Mouse (Mus musculus) induced T-regulatory cell, adult 2 months (primary cell): Measurements from ENCODE around the gene Slc35e2.

Experiments used
- DNase-seq: peaks from one replicate; pipeline ENCODE4 v3.0.0-alpha.2; 2012; ENCODE audit warnings: low read depth

Slc35e2 gene

GRCm38 (mm10) chr4:155577132-155577531, 24.1 kb upstream of the Slc35e2 start:
- DNase-seq: no peak

DNA sequence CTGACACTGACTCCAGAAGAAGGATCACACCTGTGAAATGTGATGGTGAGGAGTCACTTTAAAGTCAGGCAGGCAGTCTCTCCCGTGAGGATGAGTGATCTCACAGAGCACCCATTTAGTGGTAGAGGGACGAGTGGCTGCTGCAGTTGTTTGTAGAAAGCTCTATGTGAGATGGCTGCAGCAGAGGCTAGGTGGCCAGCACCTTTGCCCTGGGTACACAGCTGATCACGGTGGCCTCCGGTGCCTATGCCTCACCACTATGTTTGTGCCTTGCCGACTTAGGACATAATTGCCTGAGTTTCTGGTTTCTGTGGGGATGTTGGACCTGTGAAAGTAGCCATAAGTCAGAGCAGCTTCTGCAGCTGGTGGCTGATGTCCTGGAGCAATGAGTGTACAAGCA, 23.5 kb upstream of the Slc35e2 start:
- DNase-seq: no peak

DNA sequence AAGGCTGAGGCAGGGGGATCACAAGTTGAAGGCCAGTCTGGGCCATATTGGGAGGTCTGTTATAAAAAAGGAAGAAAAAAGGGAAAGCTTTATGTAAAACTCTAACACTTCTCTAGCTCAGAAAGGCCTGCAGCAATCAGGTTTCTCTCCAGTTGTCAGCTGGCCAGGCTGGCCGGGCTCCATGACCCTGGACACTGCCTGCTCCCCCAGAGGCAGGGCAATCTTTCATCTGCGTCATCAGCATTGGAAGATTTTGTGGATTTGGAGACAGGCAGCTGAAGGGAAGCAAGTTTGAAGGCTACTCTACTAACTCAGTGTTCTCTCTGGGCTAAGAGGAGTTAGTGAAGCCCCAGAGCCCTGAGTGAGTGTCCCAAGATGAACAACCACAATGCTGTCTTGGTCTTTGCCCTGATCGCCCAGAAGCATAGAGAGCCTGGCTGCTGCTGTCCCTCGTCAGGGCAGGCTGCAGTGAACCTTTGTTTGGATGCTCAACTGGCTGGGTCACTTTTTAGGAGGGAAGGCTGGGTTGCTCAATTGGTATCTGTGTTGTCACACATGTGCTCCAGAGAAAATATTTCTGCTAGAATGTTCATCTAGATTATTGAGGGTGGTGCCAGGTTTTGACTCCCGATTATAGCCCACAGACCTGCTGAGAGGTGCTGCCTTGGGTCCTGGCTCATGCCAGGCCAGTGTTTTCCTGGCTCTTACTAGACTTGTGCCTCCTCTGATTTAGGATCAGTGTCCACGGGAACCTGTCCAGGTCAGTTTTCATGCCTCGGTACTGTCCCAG, 22.7 kb upstream of the Slc35e2 start:
- DNase-seq: no peak

DNA sequence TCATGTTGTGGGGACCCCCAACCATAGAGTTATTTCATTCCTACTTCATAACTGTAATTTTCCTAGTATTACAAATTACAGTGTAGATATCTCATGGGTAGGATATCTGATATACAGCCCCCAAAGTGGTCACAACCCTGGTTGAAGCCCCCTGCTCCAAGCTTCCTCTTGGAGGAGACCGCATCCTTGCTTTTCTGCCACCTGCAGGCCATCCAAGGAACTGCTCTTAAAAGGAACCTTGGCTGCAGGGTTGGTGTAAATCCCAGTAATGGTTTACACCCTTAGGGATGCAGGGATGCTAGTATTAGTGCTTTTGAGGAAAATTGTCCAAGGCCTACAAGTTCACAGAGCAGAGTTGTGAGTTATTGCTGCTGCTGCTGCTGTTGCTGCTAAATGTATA, 20.8 kb upstream of the Slc35e2 start:
- DNase-seq: peak; percentile 71

DNA sequence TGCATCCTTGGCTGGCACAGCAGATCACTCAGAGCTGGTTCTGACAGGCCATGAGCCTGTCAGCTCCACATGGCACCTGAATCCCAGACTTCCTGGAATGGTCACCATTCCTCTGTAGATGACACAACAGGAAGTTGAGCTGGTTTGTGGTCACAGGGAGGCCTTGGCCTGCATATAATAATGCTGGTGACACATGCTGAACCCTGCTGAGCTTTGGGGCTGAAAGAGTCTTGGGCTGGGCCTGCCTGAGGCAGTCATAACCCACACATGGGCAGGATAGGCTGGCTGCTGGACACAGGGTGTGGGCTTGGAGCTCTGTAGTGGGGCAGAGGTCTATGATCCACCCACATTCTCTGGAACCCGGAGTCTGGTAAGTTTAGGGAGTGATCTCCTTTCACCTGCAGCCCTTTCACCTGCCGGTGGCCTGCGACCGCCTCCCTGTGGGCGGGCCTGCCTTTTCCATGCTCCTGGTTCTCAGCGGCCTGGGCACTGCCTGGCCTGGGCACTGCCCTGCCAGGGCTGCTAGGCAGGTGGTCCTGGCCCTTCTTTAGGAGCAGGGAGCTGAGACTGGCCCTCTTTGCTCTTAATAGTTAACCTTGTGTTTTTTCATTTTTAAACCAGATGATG, 18.8 kb upstream of the Slc35e2 start:
- no peak for DNase-seq

- DNase-seq: no peak
Observed at GRCm38 (mm10) chr4:155589356-155589755, 11.9 kb upstream of the Slc35e2 start.

DNA sequence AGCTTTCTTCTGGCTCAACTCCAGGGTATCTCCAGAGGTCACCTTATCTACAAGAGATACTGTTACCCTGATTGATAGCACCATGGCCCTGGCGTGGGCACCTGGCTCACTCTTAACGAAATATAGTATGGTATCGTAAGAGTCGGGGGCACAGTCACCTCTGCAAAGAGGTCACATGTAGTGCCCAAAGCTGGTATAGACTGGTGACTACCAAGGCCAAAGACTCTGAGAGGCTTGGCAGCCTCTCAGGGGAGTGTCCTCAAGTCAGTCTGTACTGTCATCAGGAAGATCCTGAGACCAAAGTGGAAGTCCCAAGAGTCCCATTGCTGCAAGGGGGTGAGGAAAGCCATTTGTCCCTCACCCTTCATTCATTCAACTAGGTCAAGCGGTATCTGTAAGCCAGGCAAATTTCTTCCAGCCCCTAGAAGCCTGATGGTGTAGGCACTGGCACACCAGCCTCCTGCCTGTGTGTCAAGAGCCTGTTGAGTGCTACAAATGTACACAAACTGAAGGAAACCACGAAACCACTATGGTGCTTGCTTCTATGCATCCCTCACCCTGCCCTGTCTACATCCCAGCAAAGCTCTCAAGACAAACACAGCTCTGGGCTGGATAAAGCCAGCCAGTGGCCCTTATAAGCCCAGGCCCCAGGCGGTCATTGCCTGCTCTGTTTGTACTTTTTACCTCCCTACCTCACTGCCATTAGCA, 10.1 kb upstream of the Slc35e2 start:
- no peak for DNase-seq

GRCm38 (mm10) chr4:155593780-155594179, 7.4 kb upstream of the Slc35e2 start:
- no peak for DNase-seq

DNA sequence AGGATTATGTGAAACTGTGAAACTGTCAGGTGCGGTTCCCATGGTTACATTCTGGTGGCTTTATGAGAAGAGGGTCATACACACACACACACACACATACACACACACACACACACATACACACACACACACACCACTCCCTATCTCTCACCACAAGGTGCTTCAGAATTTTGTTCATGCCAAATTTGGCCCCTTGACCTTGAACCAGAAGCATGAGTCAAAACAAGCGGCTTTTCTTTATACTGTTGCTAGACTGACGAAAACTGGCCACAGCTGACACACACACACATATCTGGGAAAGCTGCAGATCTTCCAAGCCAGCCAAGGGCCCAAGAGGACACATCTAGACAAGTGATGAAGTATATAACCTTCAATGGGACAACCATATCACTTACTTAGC, 5.4 kb upstream of the Slc35e2 start:
- no peak for DNase-seq

GRCm38 (mm10) chr4:155596606-155597005, 4.6 kb upstream of the Slc35e2 start:
- no peak for DNase-seq

DNA sequence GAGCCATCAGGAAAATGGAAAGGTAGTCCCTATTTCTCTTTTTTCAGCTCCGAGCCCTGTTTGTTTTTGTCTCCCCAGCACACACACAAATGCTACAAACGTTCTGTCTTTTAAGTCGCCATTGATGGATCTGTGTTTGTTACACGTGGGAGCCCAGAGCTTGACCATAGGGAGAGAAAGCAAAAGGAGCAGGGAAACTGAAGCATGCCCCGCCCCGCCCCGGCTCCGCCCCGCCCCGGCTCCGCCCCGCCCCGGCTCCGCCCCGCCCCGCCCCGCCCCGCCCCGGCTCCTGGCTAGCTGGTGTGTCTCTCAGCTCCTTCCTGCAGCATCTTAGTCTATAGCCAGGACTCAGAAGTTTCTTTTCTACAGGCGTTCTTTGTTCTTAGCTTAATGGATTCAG, 2.7 kb upstream of the Slc35e2 start:
- no peak for DNase-seq

DNA sequence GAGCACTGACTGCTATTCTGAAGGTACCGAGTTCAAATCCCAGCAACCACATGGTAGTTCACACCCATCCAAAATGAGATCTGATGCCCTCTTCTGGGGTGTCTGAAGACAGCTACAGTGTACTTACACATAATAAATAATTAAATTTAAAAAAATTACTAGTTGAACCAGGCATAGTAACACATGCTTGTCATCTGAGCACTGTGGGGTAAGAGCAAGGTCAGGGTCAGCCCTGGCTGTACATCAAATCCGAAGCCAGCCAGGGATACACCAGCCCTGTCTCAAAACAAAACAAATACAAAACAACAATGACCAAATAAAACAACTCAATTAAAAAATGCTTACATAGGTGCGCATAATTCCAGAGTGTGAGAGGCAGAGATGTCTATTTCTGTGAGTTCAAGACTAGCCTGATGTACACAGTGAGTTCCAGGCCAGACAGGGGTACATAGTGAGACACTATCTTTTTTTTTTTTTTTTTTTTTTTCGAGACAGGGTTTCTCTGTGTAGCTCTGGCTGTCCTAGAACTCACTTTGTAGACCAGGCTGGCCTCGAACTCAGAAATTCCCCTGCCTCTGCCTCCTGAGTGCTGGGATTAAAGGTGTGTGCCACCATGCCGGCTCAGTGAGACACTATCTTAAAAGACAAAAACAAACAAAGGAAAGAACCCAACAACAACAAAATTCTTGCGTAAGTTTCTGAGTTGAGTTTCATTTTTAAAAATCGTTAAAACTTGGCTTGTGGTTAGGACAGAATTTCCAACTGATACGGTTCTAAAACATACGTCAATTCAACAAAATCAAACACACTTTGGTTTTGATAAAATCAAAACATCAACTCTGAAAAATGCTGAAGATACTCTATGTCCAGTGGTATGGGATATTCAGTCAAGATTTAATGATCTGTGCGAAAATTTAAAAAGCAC, 1.1 kb upstream of the Slc35e2 start:
- peak; percentile 89 for DNase-seq

- no peak for DNase-seq
Observed at GRCm38 (mm10) chr4:155601997-155602456, 811 bp downstream of the Slc35e2 start.

GRCm38 (mm10) chr4:155602753-155603152, 1.5 kb downstream of the Slc35e2 start:
- DNase-seq: no peak

- no peak for DNase-seq
Observed at GRCm38 (mm10) chr4:155603801-155604200, 2.6 kb downstream of the Slc35e2 start.

DNA sequence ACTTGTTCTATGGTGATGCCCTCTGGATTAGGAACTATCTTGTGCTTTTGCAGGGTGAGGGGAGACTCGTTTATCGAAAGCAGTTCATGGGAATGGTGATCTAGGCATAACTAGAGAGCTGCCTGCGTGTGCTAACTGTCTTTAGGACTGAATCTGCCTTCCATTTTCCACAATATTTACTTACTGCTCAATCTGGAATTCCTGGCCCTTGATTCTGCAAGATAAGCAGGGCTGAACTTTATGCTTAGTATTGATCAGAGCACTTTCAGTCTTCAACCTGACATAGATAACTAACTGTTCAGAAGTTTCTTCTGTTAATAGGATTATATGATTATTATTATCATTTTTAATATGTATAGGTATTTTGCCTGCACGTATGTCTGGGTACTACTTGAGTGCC, 3.9 kb downstream of the Slc35e2 start:
- DNase-seq: no peak

DNA sequence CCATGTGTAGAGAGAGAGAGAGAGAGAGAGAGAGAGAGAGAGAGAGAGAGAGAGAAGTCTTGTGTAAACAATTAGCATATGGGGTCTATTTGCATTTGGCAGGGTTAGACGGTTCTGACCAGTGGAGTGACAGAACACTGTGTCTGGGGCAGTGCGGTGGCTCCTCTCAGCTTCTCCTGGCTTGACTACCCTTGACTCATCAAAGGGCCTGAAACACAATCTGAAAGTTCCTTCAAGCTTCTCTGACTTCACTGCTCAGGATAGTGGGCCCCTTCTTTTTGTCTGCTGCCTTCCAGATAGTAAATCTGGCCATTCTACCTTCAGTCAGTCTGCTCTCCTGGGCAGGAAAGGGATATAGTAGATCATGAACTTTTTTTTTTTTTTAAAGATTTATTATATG, 5.6 kb downstream of the Slc35e2 start:
- DNase-seq: no peak

GRCm38 (mm10) chr4:155611860-155612259, 10.6 kb downstream of the Slc35e2 start:
- DNase-seq: no peak

- no peak for DNase-seq
Observed at GRCm38 (mm10) chr4:155613264-155613663, 12.0 kb downstream of the Slc35e2 start.

DNA sequence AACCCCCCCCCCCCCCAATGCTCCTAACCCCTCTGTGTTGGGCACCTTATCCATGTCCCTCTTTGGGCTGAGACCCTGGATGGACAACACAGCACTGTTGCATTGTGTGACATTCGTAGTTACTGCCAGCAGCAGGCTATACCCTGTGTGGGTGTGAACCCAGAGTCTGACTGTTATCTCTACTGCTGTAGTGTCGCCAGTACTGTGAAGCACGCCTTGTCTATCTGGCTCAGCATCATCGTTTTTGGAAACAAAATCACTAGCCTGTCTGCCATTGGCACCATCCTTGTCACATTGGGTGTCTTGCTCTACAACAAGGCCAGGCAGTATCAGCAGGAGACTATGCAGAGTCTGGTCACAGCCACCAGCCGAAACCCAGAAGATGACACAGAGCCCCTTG, 17.1 kb downstream of the Slc35e2 start:
- DNase-seq: no peak

DNA sequence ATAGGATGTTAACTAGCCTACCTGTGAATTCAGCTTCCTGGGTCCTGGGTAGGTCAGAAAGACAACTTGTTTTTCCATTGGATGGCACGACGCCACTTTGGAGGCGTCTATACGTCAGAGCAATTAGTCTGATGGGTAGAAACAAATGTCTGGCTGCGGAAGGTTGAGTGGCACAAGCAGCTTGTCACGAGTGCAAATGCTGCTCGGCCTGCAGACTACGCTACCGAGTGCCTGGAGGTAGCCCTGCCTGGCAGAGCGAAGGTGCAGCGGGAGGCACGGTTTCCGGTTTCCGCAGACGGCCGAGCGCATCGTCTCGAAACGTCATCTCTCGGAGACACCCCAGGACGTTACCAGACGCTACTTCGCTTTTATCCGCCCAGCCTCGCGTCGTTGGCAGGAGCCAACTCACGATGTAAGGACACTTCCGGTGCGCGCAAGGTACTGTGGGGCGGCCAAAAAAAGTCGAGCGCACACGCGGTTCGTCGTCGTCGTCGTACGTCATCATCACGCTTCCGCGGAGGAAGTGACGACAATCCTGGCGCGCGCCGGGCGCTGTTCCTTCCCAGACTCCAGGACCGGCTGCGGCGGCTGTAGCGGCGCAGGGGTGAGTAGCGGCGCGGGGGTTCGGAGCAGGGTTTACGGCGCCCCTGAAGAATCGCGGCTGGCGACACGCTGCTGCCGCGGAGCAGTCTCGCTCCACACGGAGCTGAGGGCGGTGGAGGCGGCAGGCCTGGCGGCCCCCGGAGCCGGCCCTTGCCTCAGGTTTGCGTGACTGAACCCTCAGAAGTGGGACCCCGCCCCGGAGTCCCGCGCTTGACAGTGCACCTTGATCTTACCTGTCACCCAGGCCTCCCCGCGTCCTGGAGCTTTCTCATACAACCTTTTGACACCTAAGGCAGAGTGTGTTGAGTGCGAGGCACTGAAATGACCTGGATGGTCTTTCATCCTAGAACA, 23.4 kb downstream of the Slc35e2 start, which contains the start of gene Cdk11b:
Cdk11b (plus strand) TSS at position 517 of the 954 bp plus-strand sequence.
- DNase-seq: peak; percentile 99
